Mouse (Mus musculus) testis, adult 2 months (tissue): ENCODE data around the gene Plpp7. TPM values are rescaled to one million over a fixed set of nuclear protein-coding genes. Genes with fewer than 3 reads are reported as not detected.
A peak's percentile ranks its signal among the peaks of the same experiment; 100 is the strongest.

Source experiments
- H3K27ac ChIP-seq: fragments of 200-500 bp; 2 replicates; pipeline ENCODE4 v1.5.1; 2012; ENCODE audit warnings: low read depth, low read length; ENCODE audit not compliant: control insufficient read depth, insufficient read depth
- H3K27me3 ChIP-seq: fragments of 200-500 bp; 2 replicates; pipeline ENCODE4 v1.6.1; 2012; ENCODE audit warnings: mild to moderate bottlenecking, low read length, moderate library complexity; ENCODE audit not compliant: control insufficient read depth, insufficient read depth
- H3K36me3 ChIP-seq: fragments of 200-500 bp; 2 replicates; pipeline ENCODE4 v1.6.1; 2012; ENCODE audit warnings: mild to moderate bottlenecking, low read length; ENCODE audit not compliant: control insufficient read depth, insufficient read depth
- H3K4me1 ChIP-seq: fragments of 200-500 bp; 2 replicates; pipeline ENCODE4 v1.6.1; 2012; ENCODE audit warnings: low read length; ENCODE audit not compliant: control insufficient read depth, insufficient read depth
- H3K4me3 ChIP-seq: fragments of 200-500 bp; 2 replicates; pipeline ENCODE4 v1.5.1; 2012; ENCODE audit warnings: low read depth, mild to moderate bottlenecking, low read length, moderate library complexity, mixed read lengths; ENCODE audit not compliant: control insufficient read depth
- CTCF ChIP-seq: fragments of 200-500 bp; IDR thresholded peaks from 2 replicates; pipeline ENCODE4 v1.5.1; 2012; ENCODE audit warnings: low read depth, mild to moderate bottlenecking, inconsistent platforms, low read length, moderate library complexity; ENCODE audit not compliant: control insufficient read depth, insufficient read depth, insufficient replicate concordance
- POLR2A ChIP-seq: fragments of 200-500 bp; IDR thresholded peaks from 2 replicates; pipeline ENCODE4 v1.6.1; 2012; ENCODE audit warnings: low read depth, mild to moderate bottlenecking, inconsistent platforms, low read length, moderate library complexity; ENCODE audit not compliant: control insufficient read depth
- polyA plus RNA-seq: library from polyadenylated mRNA; depleted of rRNA; stranded (reverse); fragments of >200 nt; gene quantifications from 2 replicates; pipeline ENCODE4 v1.2.3, GENCODE M21; 2012

Plpp7 gene
- polyA plus RNA-seq, 1 experiment = 4.7 TPM

DNA sequence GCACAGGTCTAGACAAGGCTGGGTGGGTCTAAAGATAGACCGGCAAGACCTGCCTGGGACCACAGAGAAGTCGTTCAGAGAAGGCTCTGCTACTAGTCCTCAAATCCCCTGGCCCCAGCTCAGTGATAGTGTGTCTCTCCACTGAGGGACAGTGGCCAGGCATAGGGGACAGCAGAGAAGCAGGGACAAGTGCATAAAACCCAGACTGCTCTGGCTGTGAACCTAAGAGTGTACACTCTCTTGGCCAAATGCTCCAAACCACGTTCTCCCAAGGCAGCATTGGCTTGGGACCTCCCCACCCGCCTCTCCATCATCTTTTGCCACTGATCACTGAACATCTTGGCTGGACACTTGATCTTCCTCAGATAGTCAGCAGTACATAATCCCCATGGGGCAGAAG, 7.7 kb upstream of the Plpp7 start:
- no peaks in the 10 kb centered on the region for H3K27me3 ChIP-seq
- H3K27ac ChIP-seq = no peak overlapping the region
- TF ChIP-seq POLR2A (no peak), CTCF (no peak)
- peak overlapping the region; percentile 76 for H3K4me3 ChIP-seq
- H3K36me3 ChIP-seq = no peaks in the 10 kb centered on the region
- peaks cover 25% of the 10 kb centered on the region for H3K4me1 ChIP-seq

DNA sequence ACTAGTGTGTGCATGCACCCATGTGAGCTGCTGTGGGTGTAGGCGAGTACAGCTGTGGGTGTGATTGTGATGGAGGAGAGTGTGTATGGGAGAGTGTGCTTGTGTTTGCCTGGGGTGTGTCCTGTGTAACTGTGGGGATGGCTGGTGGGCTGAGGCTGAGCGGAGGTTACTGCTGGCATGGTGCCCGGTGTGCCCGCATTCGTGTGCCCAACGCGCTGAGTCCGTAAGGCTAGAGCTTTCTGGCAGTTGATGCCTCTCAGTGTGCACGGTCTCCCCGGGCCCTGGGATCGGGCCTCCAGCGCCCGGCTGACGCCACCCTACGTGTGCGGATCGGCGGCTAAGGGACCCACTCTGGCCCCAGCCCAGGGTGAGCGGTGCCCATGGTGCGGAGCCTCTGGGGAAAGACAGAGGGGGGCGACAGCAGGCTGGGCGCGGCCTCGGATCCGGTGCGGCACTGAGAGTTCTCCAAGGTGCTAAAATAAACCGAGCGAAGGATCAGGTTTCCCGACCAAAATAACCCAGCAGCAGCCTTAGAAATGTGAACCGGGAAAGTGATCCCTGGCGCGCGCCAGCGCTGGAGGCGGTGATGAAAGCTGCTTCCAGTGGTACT, 6.9 kb upstream of the Plpp7 start:
- no peak for TF ChIP-seq POLR2A
- no peak for TF ChIP-seq CTCF
- H3K27me3 ChIP-seq = no peaks in the 10 kb centered on the region
- H3K4me1 ChIP-seq = peaks cover 22% of the 10 kb centered on the region
- H3K4me3 ChIP-seq = peak overlapping the region; percentile 76
- no peaks in the 10 kb centered on the region for H3K36me3 ChIP-seq
- no peak overlapping the region for H3K27ac ChIP-seq

DNA sequence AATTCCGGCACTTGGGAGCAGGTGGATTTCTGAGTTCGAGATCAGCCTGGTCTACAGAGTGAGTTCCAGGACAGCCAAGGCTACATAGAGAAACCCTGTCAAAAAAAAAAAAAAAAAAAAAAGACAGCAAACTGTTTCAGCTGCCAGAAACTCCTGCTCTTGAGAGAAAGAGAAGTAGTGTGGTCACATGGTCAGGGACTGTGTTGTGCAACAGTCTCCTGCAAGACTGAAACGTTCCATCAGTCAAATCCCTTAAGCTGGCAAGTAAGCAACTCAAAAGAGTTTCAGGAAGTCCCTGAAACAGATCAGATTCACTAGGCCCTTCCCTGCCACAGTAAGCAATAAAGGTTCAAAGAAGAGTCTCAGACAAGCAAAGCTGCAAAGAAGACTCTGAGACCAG, 5.7 kb upstream of the Plpp7 start:
- H3K27me3 ChIP-seq = no peaks in the 10 kb centered on the region

GRCm38 (mm10) chr2:32090145-32090544, 5.2 kb upstream of the Plpp7 start:
- peak overlapping the region; percentile 46 for H3K4me3 ChIP-seq
- no peak for TF ChIP-seq CTCF
- TF ChIP-seq POLR2A = no peak
- no peak overlapping the region for H3K27ac ChIP-seq
- H3K4me1 ChIP-seq = peaks cover 16% of the 10 kb centered on the region
- H3K27me3 ChIP-seq = no peaks in the 10 kb centered on the region
- no peaks in the 10 kb centered on the region for H3K36me3 ChIP-seq

More for the DNA sequence above, 5.7 kb upstream of the Plpp7 start:
- Histone ChIP-seq H3K4me3 (peak overlapping the region; percentile 57), H3K4me1 (peaks cover 16% of the 10 kb centered on the region), H3K36me3 (no peaks in the 10 kb centered on the region), H3K27ac (no peak overlapping the region)
- TF ChIP-seq POLR2A (no peak), CTCF (no peak)

DNA sequence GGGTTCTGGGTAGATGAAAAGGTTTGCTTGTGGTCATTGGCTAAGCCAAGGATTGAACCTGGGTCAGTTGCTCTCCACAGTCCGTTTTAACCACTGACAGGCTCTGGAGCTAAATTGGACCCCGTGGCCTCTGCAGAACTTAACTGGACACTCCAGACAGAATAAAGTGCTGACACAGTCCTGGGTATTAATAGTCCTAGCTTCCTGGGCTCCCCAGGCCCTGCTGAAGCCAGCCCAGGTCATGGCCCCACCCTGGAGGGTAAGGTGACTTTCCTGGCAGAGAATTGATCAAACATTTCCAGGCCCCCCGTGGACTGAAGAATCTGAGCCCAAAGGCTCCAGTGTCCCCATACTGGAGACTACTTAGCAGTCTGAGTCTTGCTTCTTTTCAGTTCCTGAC, 3.4 kb upstream of the Plpp7 start:
- no peaks in the 10 kb centered on the region for H3K27me3 ChIP-seq
- no peaks in the 10 kb centered on the region for H3K36me3 ChIP-seq
- H3K27ac ChIP-seq = no peak overlapping the region
- TF ChIP-seq CTCF (no peak), POLR2A (no peak)
- H3K4me3 ChIP-seq = no peak overlapping the region
- peaks cover 21% of the 10 kb centered on the region for H3K4me1 ChIP-seq

DNA sequence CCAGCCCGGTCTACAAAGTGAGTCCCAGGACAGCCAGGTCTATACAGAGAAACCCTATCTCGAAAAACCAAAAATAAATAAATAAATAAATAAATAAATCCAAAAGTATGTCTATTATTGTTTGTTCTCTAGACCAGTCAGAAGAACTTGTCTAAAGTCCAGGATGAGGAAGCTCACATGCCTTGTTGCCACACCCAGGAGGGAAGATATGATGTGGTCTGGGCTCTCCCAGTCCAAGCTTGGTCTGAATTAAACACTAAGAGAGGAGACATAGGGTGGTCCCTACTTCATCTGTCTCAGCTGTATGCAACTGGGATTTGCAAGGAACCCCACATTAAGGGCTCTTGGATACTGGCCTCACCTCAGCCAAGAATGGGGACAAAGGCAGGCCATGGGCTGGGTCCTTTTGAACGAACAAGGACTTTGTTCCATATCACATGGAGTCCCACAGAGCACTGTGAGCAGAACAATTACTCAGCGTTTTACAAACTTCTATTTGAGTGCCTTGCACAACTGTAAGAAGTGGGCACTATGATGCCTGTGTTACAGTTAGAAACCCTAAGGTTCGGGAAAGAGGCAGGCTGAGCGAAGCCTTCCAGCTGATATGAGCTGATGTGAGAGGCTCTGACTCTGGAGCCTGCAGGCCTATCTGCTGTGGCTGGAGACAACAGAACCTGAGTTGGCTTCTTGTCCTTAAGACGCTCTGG, 1.2 kb upstream of the Plpp7 start:
- H3K27me3 ChIP-seq = no peaks in the 10 kb centered on the region
- H3K36me3 ChIP-seq = no peaks in the 10 kb centered on the region
- H3K4me3 ChIP-seq = no peak overlapping the region
- no peak overlapping the region for H3K27ac ChIP-seq
- peaks cover 8% of the 10 kb centered on the region for H3K4me1 ChIP-seq
- TF ChIP-seq POLR2A (no peak), CTCF (no peak)

GRCm38 (mm10) chr2:32096122-32096420, 743 bp downstream of the Plpp7 start:
- H3K27ac ChIP-seq = no peak overlapping the region

GRCm38 (mm10) chr2:32102944-32103343, 7.6 kb downstream of the Plpp7 start:
- no peaks in the 10 kb centered on the region for H3K36me3 ChIP-seq
- no peak overlapping the region for H3K27ac ChIP-seq
- no peaks in the 10 kb centered on the region for H3K27me3 ChIP-seq
- H3K4me1 ChIP-seq = no peaks in the 10 kb centered on the region; the same call in 1 of the 2 replicates
- TF ChIP-seq CTCF (no peak), POLR2A (no peak)
- H3K4me3 ChIP-seq = no peak overlapping the region

More at GRCm38 (mm10) chr2:32096122-32096420, 743 bp downstream of the Plpp7 start:
- H3K27me3 ChIP-seq = no peaks in the 10 kb centered on the region
- no peaks in the 10 kb centered on the region for H3K36me3 ChIP-seq
- no peak for TF ChIP-seq POLR2A
- TF ChIP-seq CTCF = no peak
- H3K4me1 ChIP-seq = peaks cover 8% of the 10 kb centered on the region
- H3K4me3 ChIP-seq = peak overlapping the region; percentile 17
